Mouse (Mus musculus) brain, embryonic 14.5 days (tissue): ENCODE measurements around the gene Tex22.

ENCODE experiments used
- CTCF ChIP-seq: fragments of 200-500 bp; IDR thresholded peaks from 2 replicates; pipeline ENCODE4 v1.5.1; 2012; ENCODE audit warnings: inconsistent platforms, mild to moderate bottlenecking, moderate library complexity, borderline replicate concordance; ENCODE audit not compliant: insufficient read depth, insufficient read length; ENCODE audit errors: extremely low read depth
- POLR2A ChIP-seq: fragments of 200-500 bp; IDR thresholded peaks from 2 replicates; pipeline ENCODE4 v1.6.1; 2012; ENCODE audit warnings: mild to moderate bottlenecking, inconsistent platforms, borderline replicate concordance; ENCODE audit not compliant: poor library complexity, insufficient read depth, insufficient read length, severe bottlenecking; ENCODE audit errors: extremely low read depth

DNA sequence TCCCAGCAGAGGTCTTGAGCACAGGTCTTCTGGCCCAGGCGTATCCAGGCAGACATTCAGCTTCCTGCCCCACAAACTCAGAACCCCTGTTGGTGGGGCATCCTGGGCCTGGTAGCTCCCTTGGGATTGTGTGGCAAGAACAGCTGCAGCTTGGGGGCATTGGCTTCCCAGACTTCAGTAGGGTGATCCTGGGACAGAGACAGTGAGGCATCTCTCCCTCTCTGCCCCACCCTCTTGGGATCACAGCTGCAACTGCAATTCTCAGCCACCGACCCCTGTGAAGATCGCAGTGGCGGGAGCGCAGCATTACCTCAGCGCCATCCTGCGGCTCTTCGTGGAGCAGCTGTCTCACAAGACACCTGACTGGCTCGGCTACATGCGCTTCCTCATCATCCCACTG is 12.1 kb upstream of the Tex22 start:
- TF ChIP-seq CTCF: no peak
- no peak for TF ChIP-seq POLR2A
